Mouse (Mus musculus) ES-Bruce4 (cell line): ENCODE data around the gene Sgpp2.

Experiments used
- CTCF ChIP-seq: IDR thresholded peaks from one replicate; pipeline ENCODE4 v1.8.1; 2011; ENCODE audit warnings: low read depth, low read length
- EP300 ChIP-seq: IDR thresholded peaks from 2 replicates; pipeline ENCODE4 v1.6.1; 2011; ENCODE audit warnings: low read depth, low read length; ENCODE audit not compliant: insufficient read depth
- POLR2A ChIP-seq: IDR thresholded peaks from one replicate; pipeline ENCODE4 v1.8.1; 2011; ENCODE audit warnings: low read length; ENCODE audit not compliant: insufficient read depth

DNA sequence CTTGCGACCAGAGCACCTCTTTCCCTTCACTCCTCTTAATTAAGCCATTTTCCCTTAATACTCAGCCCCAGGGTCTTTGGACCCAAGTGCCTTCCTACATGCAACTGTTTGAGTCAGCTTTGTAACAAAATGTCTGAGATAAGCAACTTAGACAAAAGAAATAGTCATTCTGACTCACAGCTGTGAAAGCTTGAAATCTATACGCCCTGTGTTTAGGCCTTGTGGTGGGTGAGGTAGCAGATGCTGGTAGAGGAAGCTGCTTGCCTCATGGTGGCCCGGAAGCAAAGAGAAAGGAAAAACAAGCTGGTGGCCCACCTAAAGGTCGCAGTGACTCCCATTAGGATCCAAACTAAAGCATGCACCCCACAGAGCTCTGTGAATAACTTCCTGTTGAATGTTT lies 77.7 kb downstream of the Sgpp2 start:
- TF ChIP-seq EP300, result no peak
- no peak for TF ChIP-seq CTCF
- no peak for TF ChIP-seq POLR2A
